Mouse (Mus musculus) brain, embryonic 14.5 days (tissue): ENCODE measurements around the gene Casp8. TPM values are rescaled to one million over a fixed set of nuclear protein-coding genes. Genes with fewer than 3 reads are reported as not detected.
"Not testable (repeated sequence)": the region's sequence is repeated elsewhere in the genome, so short reads cannot be mapped to it uniquely, and the experiment has no call there.

Experiments used
- DNase-seq: peaks from one replicate; pipeline ENCODE4 v3.0.0-alpha.2; 2011; ENCODE audit warnings: low read depth
- CTCF ChIP-seq: fragments of 200-500 bp; IDR thresholded peaks from 2 replicates; pipeline ENCODE4 v1.5.1; 2012; ENCODE audit warnings: inconsistent platforms, mild to moderate bottlenecking, moderate library complexity, borderline replicate concordance; ENCODE audit not compliant: insufficient read depth, insufficient read length; ENCODE audit errors: extremely low read depth
- POLR2A ChIP-seq: fragments of 200-500 bp; IDR thresholded peaks from 2 replicates; pipeline ENCODE4 v1.6.1; 2012; ENCODE audit warnings: mild to moderate bottlenecking, inconsistent platforms, borderline replicate concordance; ENCODE audit not compliant: poor library complexity, insufficient read depth, insufficient read length, severe bottlenecking; ENCODE audit errors: extremely low read depth
- polyA plus RNA-seq: library from polyadenylated mRNA; depleted of rRNA; stranded (reverse); fragments of >200 nt; gene quantifications from 2 replicates; pipeline ENCODE4 v1.2.3, GENCODE M21; 2012; rRNA removed

Casp8 gene
- polyA plus RNA-seq, 1 experiment: 3.4 TPM

DNA sequence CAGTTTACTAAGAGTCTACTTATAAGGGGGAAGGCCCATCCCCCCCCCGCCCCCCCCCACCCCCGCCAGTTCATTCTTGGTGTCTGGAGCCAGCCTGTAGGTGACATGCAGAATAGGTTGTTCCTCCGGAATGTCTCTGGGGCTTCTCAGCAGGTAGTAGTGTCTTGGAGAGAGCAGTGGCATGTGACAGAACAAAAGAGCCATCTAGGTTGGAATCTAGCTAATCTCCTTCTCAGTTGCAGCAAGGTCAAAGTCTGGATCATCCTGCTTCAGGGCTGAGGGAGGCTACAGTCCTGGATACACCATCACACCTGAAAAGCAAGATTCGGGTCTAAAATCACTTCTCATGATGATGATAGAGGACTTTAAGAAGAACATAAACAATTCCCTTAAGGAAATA is 90.5 kb downstream of the Casp8 start:
- no peak for DNase-seq
- TF ChIP-seq CTCF (no peak), POLR2A (no peak)

DNA sequence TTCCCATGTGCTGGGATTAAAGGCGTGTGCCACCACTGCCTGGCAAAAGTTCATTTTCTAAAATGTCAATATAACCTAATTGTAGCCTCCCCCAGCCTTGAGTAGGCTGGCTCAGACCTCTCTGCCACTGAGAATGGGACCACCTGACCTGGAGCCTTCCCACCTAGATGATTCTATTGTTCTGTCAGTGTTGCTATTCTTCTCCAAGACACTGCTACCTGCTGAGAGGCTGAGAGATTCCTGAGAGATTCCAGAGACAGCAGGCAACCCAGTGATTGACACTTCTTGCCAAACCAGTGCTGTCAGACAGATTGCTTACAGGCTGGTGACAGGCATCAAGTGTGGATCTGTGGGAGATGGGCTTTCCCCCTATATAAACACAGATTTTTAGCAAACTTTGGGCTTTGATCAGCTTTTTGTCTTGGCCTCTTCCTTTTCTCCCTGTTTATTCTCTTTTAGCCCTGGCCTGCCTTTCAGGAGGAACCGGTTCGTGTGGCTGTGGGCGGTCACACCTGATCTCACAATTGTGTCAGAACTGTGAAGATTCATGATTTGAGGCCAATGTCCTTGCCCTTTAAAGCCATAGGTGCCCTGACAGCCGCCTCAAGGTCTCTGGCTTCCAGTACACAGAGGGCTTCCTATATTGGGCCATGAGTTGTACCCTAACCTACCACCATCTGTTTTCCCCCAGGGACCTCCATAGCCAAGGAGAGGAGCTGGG is 94.8 kb downstream of the Casp8 start:
- no peak for DNase-seq
- TF ChIP-seq POLR2A (no peak), CTCF (no peak)

DNA sequence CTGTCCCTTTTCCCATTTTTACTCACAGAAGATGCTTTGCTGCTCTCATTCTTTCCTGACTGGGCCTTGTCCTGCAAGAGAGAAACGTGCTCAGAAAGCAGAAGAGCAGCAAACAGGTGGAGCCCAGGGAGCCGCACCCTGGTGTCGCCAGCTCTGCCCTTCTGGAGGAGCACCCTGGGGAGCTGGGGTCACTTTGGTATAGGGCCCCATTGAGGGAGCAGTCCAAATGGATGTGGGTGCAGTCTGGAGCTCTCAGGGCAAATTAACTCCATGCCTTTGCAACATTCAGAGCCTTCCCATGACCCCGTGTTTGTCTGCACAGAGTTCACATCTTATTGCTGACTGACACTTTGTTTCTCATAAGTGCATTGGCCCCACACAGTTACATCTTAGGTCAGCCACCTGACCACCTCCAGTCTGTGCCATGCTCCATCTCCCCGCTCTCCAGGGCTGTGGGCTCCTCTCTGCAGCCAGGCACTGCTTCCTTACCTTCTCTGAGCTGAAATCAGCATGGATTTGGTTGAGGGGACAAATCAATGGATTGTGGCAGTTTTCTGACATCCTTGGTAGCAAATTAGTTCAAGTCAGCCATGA is 95.6 kb downstream of the Casp8 start:
- not testable (repeated sequence) for DNase-seq

DNA sequence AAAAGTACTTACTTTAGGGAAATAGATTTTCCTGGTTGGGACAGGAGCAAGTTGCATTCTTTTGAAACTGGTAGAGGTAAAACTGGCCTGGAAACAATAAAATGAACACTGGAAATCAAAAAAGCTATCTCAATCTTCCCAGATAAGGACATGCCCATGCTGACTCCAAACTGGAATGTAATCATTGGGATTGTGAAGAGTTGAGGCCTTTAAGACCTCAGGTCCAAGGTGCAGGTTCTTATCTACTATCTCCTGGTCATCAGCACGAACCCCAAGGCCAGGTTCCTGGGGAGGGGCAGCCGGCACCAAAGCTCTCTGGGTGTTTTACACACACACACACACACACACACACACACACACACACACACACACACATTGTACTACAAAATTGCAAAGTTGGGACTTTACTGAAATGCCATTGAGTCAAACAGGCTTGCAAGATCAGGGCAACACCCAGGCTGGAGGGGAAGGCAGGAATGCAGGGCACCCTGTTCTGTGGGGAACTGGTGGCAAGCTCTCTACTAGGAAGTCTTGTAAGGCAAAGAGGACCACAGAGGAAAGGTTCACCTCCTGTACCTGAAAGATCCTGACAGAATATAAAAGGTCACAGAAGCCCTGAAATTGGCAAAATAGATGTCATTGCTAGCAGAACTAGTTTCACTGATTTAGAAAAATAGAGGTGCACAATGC is 96.5 kb downstream of the Casp8 start:
- DNase-seq: not testable (repeated sequence)

DNA sequence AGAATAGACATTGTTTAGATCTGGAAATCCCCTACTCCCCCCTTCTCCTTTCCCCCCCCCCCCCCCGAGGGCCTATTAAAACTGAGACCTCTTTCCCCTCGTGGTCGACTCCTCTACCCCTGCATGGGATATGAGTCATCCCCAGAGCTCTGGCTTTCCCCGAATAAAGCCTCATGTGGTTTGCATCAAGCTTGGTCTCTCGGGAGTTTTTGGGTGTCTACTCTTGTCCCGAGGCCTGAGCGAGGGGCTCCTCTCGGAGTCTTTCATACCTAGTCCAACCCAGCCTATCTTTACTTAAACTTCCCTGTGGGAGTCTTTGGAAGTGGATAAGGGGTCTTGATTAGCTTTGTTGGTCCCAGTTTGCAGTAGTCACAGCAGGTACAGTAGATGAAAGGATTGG is 97.2 kb downstream of the Casp8 start:
- not testable (repeated sequence) for DNase-seq

Other genes starting within 250 kb of the Casp8 start
- gene Fam126b, start 209.1 kb upstream of the Casp8 start, polyA plus RNA-seq: 4.7 and 6.0 TPM in 2 replicates
- gene Ndufb3, start 209.0 kb upstream of the Casp8 start, polyA plus RNA-seq: 116 and 141 TPM in 2 replicates
- not detected in 2 replicates for gene Als2cr12, start 99.4 kb upstream of the Casp8 start, polyA plus RNA-seq
- gene Cflar, start 83.9 kb upstream of the Casp8 start, polyA plus RNA-seq: 12.3 and 12.7 TPM in 2 replicates
- gene Trak2, start 178.1 kb downstream of the Casp8 start, polyA plus RNA-seq: 19.2 and 26.4 TPM in 2 replicates
- 43.0 and 45.4 TPM in 2 replicates for gene Stradb, start 178.1 kb downstream of the Casp8 start, polyA plus RNA-seq